Mouse (Mus musculus) ovary, adult 2 months (tissue): ENCODE data around the gene Vgll3. TPM values are rescaled to one million over a fixed set of nuclear protein-coding genes. Genes with fewer than 3 reads are reported as not detected.

Experiments used
- polyA plus RNA-seq: library from polyadenylated mRNA; depleted of rRNA; stranded (reverse); fragments of >200 nt; gene quantifications from 2 replicates; pipeline ENCODE4 v1.2.3, GENCODE M21; 2012; rRNA removed

Gene Vgll3
- polyA plus RNA-seq, result 11.1 and 17.4 TPM in 2 replicates

GRCm38 (mm10) chr16:65814918-65815881, at the start of gene Vgll3:
Gene Vgll3, plus strand, starts transcription at chr16:65815257.

